Mouse (Mus musculus): ENCODE measurements around the gene Tm4sf19. TPM values are rescaled to one million over a fixed set of nuclear protein-coding genes. Genes with fewer than 3 reads are reported as not detected.
A peak's percentile ranks its signal among the peaks of the same experiment; 100 is the strongest.

Tm4sf19 gene
- polyA plus RNA-seq, 1 experiment from 2014 or later: not detected

GRCm38 (mm10) chr16:32407730-32408129, 7.4 kb downstream of the Tm4sf19 start:
- Histone ChIP-seq H3K36me3 (ENCODE audit: control insufficient read depth, insufficient read depth, low read length) (no peaks in the 10 kb centered on the region), H3K4me3 (ENCODE audit: low read depth, low read length) (no peak overlapping the region), H3K9me3 (ENCODE audit: control insufficient read depth, low read length) (no peaks in the 10 kb centered on the region), H3K9ac (ENCODE audit: low read depth, low read length) (no peak overlapping the region), H3K27me3 (replicated peaks; ENCODE audit: control insufficient read depth, insufficient read depth, low read length) (no peaks in the 10 kb centered on the region), H3K27ac (ENCODE audit: low read depth, low read length) (no peak overlapping the region), H3K4me1 (replicated peaks; ENCODE audit: control insufficient read depth, insufficient read depth, low read length) (no peaks in the 10 kb centered on the region), H3K4me2 (no peak overlapping the region)
- no peak for DNase-seq (ENCODE audit: low spot score)
- no peak for ATAC-seq (replicated peaks; ENCODE audit: low FRiP score)
- WGBS: 70% methylated on average over 10 of the region's 10 CpGs

GRCm38 (mm10) chr16:32417457-32417856, 17.2 kb downstream of the Tm4sf19 start:
- H3K27ac ChIP-seq (ENCODE audit: low read depth, low read length): no peak overlapping the region
- ATAC-seq (replicated peaks; ENCODE audit: low FRiP score): no peak
- H3K4me1 ChIP-seq (replicated peaks; ENCODE audit: control insufficient read depth, insufficient read depth, low read length): peaks cover 7% of the 10 kb centered on the region
- H3K9ac ChIP-seq (ENCODE audit: low read depth, low read length): no peak overlapping the region
- H3K9me3 ChIP-seq (ENCODE audit: control insufficient read depth, low read length): no peaks in the 10 kb centered on the region
- 61% methylated on average over 1 of the region's 1 CpGs for whole genome bisulfite sequencing
- H3K4me2 ChIP-seq: no peak overlapping the region
- DNase-seq (ENCODE audit: low spot score): no peak
- H3K36me3 ChIP-seq (ENCODE audit: control insufficient read depth, insufficient read depth, low read length): no peaks in the 10 kb centered on the region
- no peaks in the 10 kb centered on the region for H3K27me3 ChIP-seq (replicated peaks; ENCODE audit: control insufficient read depth, insufficient read depth, low read length)
- H3K4me3 ChIP-seq (ENCODE audit: low read depth, low read length): no peak overlapping the region

- peaks cover 7% of the 10 kb centered on the region for H3K4me1 ChIP-seq (replicated peaks; ENCODE audit: control insufficient read depth, insufficient read depth, low read length)
- no peaks in the 10 kb centered on the region for H3K9me3 ChIP-seq (ENCODE audit: control insufficient read depth, low read length)
- H3K36me3 ChIP-seq (ENCODE audit: control insufficient read depth, insufficient read depth, low read length): no peaks in the 10 kb centered on the region
- H3K27me3 ChIP-seq (replicated peaks; ENCODE audit: control insufficient read depth, insufficient read depth, low read length): no peaks in the 10 kb centered on the region
- 3% methylated on average over 45 of the region's 45 CpGs for WGBS
- DNase-seq (ENCODE audit: low spot score) (peak; percentile 83), ATAC-seq (replicated peaks; ENCODE audit: low FRiP score) (peak; percentile 88)
- peak within 1 kb of the TSS; percentile 66 for H3K4me3 ChIP-seq (ENCODE audit: low read depth, low read length)
- peak within 1 kb of the TSS; percentile 89 for H3K4me2 ChIP-seq
- H3K27ac ChIP-seq (ENCODE audit: low read depth, low read length): peak within 1 kb of the TSS; percentile 74
- peak within 1 kb of the TSS; percentile 67 for H3K9ac ChIP-seq (ENCODE audit: low read depth, low read length)
Measured at GRCm38 (mm10) chr16:32419517-32420483, 19.5 kb downstream of the Tm4sf19 start, which contains the start of gene Tctex1d2. Gene Tctex1d2, plus strand, starts transcription at chr16:32419702.

GRCm38 (mm10) chr16:32427506-32427905, 27.2 kb downstream of the Tm4sf19 start:
- no peak overlapping the region for H3K4me2 ChIP-seq
- H3K4me3 ChIP-seq (ENCODE audit: low read depth, low read length): no peak overlapping the region
- no peak overlapping the region for H3K9ac ChIP-seq (ENCODE audit: low read depth, low read length)
- DNase-seq (ENCODE audit: low spot score) (no peak), ATAC-seq (replicated peaks; ENCODE audit: low FRiP score) (no peak)
- H3K4me1 ChIP-seq (replicated peaks; ENCODE audit: control insufficient read depth, insufficient read depth, low read length): peaks cover 9% of the 10 kb centered on the region
- H3K9me3 ChIP-seq (ENCODE audit: control insufficient read depth, low read length): no peaks in the 10 kb centered on the region
- no peaks in the 10 kb centered on the region for H3K27me3 ChIP-seq (replicated peaks; ENCODE audit: control insufficient read depth, insufficient read depth, low read length)
- WGBS: 81% methylated on average over 3 of the region's 3 CpGs
- H3K27ac ChIP-seq (ENCODE audit: low read depth, low read length): no peak overlapping the region
- no peaks in the 10 kb centered on the region for H3K36me3 ChIP-seq (ENCODE audit: control insufficient read depth, insufficient read depth, low read length)

- H3K4me1 ChIP-seq (replicated peaks; ENCODE audit: control insufficient read depth, insufficient read depth, low read length): peaks cover 15% of the 10 kb centered on the region
- DNase-seq (ENCODE audit: low spot score) (peak; percentile 91), ATAC-seq (replicated peaks; ENCODE audit: low FRiP score) (peak; percentile 91)
- peak within 1 kb of the TSS; percentile 79 for H3K4me3 ChIP-seq (ENCODE audit: low read depth, low read length)
- peak within 1 kb of the TSS; percentile 86 for H3K4me2 ChIP-seq
- H3K27me3 ChIP-seq (replicated peaks; ENCODE audit: control insufficient read depth, insufficient read depth, low read length): no peaks in the 10 kb centered on the region
- H3K9me3 ChIP-seq (ENCODE audit: control insufficient read depth, low read length): no peaks in the 10 kb centered on the region
- peak within 1 kb of the TSS; percentile 89 for H3K9ac ChIP-seq (ENCODE audit: low read depth, low read length)
- no peaks in the 10 kb centered on the region for H3K36me3 ChIP-seq (ENCODE audit: control insufficient read depth, insufficient read depth, low read length)
- peak within 1 kb of the TSS; percentile 84 for H3K27ac ChIP-seq (ENCODE audit: low read depth, low read length)
- WGBS: under 1% methylated on average over 54 of the region's 54 CpGs
Measured at GRCm38 (mm10) chr16:32430474-32431046, 30.3 kb downstream of the Tm4sf19 start, which contains the start of gene Pcyt1a. Gene Pcyt1a, plus strand, starts transcription at chr16:32430921.

- peak overlapping the region; percentile 89 for H3K9ac ChIP-seq (ENCODE audit: low read depth, low read length)
- WGBS: 2% methylated on average over 28 of the region's 28 CpGs
- H3K27ac ChIP-seq (ENCODE audit: low read depth, low read length): peak overlapping the region; percentile 84; the same call in 1 of the 2 replicates
- no peak for DNase-seq (ENCODE audit: low spot score)
- H3K36me3 ChIP-seq (ENCODE audit: control insufficient read depth, insufficient read depth, low read length): no peaks in the 10 kb centered on the region
- no peaks in the 10 kb centered on the region for H3K9me3 ChIP-seq (ENCODE audit: control insufficient read depth, low read length)
- peak overlapping the region; percentile 79 for H3K4me3 ChIP-seq (ENCODE audit: low read depth, low read length)
- peak overlapping the region; percentile 86 for H3K4me2 ChIP-seq
- no peaks in the 10 kb centered on the region for H3K27me3 ChIP-seq (replicated peaks; ENCODE audit: control insufficient read depth, insufficient read depth, low read length)
- peak; percentile 65 for ATAC-seq (replicated peaks; ENCODE audit: low FRiP score)
- peaks cover 15% of the 10 kb centered on the region for H3K4me1 ChIP-seq (replicated peaks; ENCODE audit: control insufficient read depth, insufficient read depth, low read length)
Measured at GRCm38 (mm10) chr16:32431047-32431591, 30.8 kb downstream of the Tm4sf19 start.

GRCm38 (mm10) chr16:32431926-32432325, 31.6 kb downstream of the Tm4sf19 start:
- H3K4me3 ChIP-seq (ENCODE audit: low read depth, low read length): peak overlapping the region; percentile 79
- ATAC-seq (replicated peaks; ENCODE audit: low FRiP score): no peak
- 78% methylated on average over 1 of the region's 1 CpGs for WGBS
- H3K4me2 ChIP-seq: peak overlapping the region; percentile 86
- no peaks in the 10 kb centered on the region for H3K27me3 ChIP-seq (replicated peaks; ENCODE audit: control insufficient read depth, insufficient read depth, low read length)
- no peaks in the 10 kb centered on the region for H3K36me3 ChIP-seq (ENCODE audit: control insufficient read depth, insufficient read depth, low read length)
- peak overlapping the region; percentile 89 for H3K9ac ChIP-seq (ENCODE audit: low read depth, low read length)
- H3K9me3 ChIP-seq (ENCODE audit: control insufficient read depth, low read length): no peaks in the 10 kb centered on the region
- no peak for DNase-seq (ENCODE audit: low spot score)
- H3K4me1 ChIP-seq (replicated peaks; ENCODE audit: control insufficient read depth, insufficient read depth, low read length): peaks cover 15% of the 10 kb centered on the region
- H3K27ac ChIP-seq (ENCODE audit: low read depth, low read length): no peak overlapping the region

GRCm38 (mm10) chr16:32433138-32433537, 32.8 kb downstream of the Tm4sf19 start:
- no peak overlapping the region for H3K27ac ChIP-seq (ENCODE audit: low read depth, low read length)
- H3K27me3 ChIP-seq (replicated peaks; ENCODE audit: control insufficient read depth, insufficient read depth, low read length): no peaks in the 10 kb centered on the region
- ATAC-seq (replicated peaks; ENCODE audit: low FRiP score) (no peak), DNase-seq (ENCODE audit: low spot score) (no peak)
- no peaks in the 10 kb centered on the region for H3K9me3 ChIP-seq (ENCODE audit: control insufficient read depth, low read length)
- WGBS: 80% methylated on average over 2 of the region's 2 CpGs
- no peak overlapping the region for H3K4me3 ChIP-seq (ENCODE audit: low read depth, low read length)
- H3K4me2 ChIP-seq: no peak overlapping the region
- no peak overlapping the region for H3K9ac ChIP-seq (ENCODE audit: low read depth, low read length)
- peaks cover 15% of the 10 kb centered on the region for H3K4me1 ChIP-seq (replicated peaks; ENCODE audit: control insufficient read depth, insufficient read depth, low read length)
- no peaks in the 10 kb centered on the region for H3K36me3 ChIP-seq (ENCODE audit: control insufficient read depth, insufficient read depth, low read length)
